Mouse (Mus musculus): ENCODE measurements around the gene Itga7. TPM values are rescaled to one million over a fixed set of nuclear protein-coding genes. Genes with fewer than 3 reads are reported as not detected.
"Not testable (repeated sequence)": the region's sequence is repeated elsewhere in the genome, so short reads cannot be mapped to it uniquely, and the experiment has no call there.

The Itga7 gene
- total RNA-seq, 2 experiments from 2014 or later: 14.2 to 14.9 TPM

DNA sequence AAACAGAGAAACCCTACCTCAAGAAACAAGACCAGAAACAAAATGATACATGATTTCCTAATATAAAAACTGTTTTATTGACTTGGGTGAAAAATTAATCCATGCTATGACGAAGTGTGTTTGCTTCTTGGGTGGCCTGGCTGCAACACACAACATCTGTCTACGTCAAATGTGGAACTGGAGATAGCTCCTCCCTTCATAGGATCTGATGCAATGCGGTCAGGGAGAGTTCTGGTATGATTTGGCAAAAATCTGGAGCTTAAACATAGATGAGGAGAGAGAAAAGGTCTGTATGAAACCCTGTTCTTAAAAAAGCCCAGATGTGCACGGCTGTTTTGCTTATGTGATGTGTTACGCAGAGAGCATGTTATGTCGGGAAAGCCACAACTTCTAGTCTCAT, 32.3 kb downstream of the Itga7 start:
- no peak for DNase-seq (ENCODE audit: extremely low spot score in 1 of 2, low spot score in 2 of 2)
- intact Hi-C loops (cut with DNase I): no loop called here

DNA sequence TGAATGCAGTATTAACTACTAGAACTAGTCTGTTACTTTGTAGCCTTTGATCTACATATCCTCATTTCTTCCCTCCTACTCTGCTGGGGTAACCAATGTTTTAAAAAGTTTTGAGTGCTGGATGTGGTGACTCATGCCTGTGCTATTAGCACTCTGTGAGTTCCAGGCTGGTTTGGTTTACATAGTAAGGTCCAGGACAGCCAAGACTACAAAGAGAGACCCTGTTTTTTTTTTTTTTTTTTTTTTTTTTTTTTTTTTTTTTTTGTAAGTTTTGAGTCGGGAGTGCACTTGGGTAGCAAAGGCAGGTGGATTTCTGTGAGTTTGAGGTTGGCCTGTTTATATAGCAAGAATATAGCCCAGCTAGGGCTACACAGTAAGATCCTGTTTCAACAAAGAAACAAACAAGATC, 34.7 kb downstream of the Itga7 start:
- DNase-seq (ENCODE audit: extremely low spot score in 1 of 2, low spot score in 2 of 2): no peak
- intact Hi-C loops (cut with DNase I): no loop called here

DNA sequence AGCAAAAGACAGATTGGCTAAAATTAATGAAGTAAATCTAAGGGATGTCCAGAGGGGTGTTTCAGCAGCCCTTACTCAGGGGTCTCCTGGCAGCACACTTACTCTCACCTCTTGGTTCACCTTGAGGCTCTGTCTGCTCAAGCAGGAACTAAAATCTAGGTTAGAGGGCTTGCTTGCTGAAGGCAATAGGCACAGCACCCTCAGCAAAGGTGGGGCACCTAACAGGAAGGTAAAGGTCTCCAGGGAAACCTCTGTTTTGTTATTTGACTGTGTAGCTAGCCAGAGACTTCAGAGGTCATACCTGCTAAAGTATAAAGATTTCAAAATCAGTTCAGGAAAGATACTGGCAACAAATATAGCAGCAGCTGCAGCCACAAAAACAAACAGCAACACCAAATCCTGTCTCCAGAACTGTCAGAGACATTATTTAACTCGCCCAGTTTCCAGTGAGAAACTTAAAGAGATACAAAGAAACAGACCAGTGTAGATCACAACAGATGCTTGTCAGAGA, 37.2 kb downstream of the Itga7 start:
- DNase-seq (ENCODE audit: extremely low spot score in 1 of 2, low spot score in 2 of 2): no peak
- intact Hi-C loops (cut with DNase I): loop anchor here (5.0 to 10.0 kb wide), 2 partner anchors 123 to 226 kb away; partner anchors contain the start of genes Dgka and Pym1

DNA sequence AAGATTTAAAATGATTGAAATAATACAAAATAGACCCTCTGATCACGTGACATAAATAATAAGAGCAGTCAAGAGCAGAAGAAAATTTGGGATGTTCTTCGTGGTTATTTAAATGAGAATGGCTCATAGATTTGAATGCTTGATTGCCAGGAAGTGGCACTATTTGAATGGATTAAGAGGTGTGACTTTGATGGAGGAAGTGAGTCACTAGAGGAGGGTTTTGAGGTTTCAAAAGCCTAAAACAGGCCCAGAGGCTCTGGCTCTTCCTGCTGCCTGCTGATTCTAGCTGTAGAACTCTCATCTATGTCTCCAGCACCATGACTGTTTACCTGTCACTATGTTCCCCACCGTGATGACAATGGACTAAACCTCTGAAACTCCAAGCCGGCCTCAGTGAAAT, 39.2 kb downstream of the Itga7 start:
- intact Hi-C loops (cut with DNase I): loop anchor here (5.0 to 10.0 kb wide), 2 partner anchors 126 to 228 kb away; partner anchors contain the start of genes Dgka and Pym1
- DNase-seq (ENCODE audit: extremely low spot score in 1 of 2, low spot score in 2 of 2): no peak

DNA sequence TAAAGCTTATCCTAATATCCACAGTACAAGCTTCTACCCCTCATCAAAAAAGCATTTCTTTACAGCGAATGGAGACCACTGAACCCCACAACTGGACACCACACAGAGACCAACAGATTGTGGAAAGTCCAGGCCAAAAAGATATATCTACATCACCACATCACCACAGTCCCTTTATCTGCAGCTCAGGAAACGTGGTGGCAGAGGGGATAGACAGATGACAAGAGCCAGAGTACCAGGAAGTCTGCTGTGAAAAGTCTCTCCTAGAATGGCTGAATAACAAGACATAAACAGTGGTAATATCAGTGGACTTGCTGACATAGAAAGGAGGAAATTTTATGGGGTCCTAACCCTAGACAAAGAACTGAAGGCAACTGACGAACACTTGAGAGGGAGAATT, 42.8 kb downstream of the Itga7 start:
- no peak for DNase-seq (ENCODE audit: extremely low spot score in 1 of 2, low spot score in 2 of 2)
- intact Hi-C loops (cut with DNase I): loop anchor here (10.0 kb wide), 1 partner anchor 232 kb away; the partner anchor contains the start of genes Dgka and Pym1

DNA sequence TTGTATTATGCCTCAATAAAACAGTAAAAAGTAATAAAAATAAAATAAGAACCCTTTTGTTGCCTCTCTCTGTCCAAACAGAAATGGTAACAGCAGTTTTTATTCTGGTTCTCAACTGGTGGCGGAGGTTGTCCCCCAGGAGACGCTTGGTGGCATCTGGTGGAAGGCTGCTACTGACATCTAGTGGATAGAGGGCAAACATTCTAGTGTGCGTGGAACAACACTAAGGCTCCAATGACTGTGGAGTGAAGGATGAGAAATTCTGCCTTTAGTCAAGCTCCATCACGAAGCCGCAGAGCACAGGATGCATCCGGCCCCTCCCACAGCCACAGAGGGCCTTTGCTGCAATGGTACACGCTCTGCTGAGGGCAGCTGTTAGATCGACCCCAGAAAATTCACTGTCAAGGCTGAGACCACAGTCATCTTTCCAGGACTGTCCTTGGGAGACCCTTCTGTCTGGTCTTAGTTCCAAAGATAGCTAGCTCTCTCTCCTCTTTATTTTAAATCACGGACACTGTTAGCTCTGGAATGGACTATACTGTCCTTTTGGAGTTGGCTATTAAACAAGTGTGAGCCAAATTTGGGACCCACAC, 44.0 kb downstream of the Itga7 start:
- DNase-seq (ENCODE audit: extremely low spot score in 1 of 2, low spot score in 2 of 2): peak; percentile 52 to 56
- intact Hi-C loops (cut with DNase I): loop anchor here (10.0 kb wide), 1 partner anchor 233 kb away; the partner anchor contains the start of genes Dgka and Pym1

DNA sequence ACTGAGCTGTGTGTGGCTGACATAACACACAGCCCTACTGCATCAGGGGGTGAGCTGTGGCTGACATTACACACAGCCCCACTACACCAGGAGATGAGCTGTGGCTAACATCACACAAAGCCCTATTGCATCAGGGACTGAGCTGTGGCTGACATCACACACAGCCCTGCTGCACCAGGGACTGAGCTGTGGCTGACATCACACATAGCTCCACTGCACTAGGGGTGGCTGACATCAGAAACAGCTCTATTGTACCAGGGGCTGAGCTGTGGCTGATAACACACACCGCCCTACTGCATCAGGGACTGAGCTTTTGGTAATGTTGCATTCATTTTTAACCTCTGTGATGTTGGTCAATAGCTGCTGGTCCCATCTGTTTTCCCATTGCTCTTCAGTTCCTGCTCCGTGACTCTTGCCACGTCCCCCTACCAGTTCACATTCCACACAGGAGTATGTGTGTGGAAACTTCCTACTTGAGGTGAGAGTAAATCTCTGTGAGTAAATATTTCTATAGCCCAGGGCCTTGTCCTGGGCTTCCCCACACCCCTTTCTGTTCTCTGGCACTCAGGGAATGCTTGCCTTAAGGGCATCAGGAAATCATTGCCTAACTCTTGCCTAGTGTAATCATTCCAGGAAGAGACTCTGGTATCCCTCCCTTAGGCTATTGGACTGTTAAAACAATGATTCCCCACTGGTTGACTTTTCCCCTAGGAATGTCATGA, 47.2 kb downstream of the Itga7 start:
- DNase-seq (ENCODE audit: extremely low spot score in 1 of 2, low spot score in 2 of 2): no peak
- intact Hi-C loops (cut with DNase I): no loop called here

DNA sequence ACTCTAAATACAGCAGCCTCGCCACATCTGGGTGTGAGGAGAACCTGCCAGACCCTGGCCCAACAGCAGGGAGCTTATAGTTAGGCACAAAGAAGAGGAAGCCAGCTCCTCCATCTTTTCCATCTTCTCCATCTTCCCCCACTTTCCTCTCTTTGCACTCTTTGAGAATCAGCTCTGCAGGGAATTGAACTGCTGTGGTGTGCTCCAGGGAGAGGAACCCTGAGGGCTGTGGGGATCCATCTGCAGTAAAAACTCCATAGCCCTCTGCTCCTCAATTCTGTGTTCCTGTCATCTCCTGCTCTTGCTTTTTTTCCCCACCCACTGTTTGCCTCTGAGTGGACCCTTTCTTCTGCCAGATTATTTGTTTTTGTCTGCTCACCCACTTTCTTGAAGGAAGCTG, 55.5 kb downstream of the Itga7 start, which contains the start of gene Olfr9:
Gene Olfr9 (plus strand): TSS at position 301 of the 400 bp plus-strand sequence.
- DNase-seq (ENCODE audit: extremely low spot score in 1 of 2, low spot score in 2 of 2); intact Hi-C loops (cut with DNase I): not testable (repeated sequence)

DNA sequence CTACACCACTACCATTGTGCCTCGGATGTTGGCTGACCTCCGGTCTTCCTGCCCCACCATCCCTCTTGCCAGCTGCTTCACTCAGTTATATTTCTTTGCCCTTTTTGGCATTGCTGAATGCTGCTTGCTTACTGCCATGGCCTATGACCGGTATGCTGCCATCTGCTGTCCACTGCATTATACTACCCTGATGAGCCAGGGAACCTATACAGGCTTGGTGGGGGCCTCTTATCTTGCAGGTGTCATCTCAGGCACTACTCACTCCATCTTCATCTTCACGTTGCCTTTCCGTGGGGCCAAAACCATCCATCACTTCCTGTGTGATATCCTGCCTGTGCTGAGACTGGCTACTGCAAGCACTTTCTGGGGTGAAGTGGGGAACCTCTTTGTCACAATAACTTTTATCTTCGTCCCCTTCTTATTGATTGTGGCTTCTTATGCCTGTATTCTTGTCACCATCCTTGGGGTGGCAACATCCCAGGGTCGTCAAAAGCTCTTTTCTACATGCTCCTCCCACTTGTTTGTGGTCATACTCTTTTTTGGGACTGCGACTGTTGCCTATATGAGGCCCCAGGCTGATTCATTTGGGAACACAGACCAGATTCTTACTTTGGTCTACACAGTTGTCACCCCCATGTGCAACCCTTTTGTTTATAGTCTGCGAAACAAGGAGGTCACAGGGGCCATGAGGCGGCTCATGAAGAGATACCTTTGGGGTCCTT, 56.7 kb downstream of the Itga7 start:
- intact Hi-C loops (cut with DNase I); DNase-seq (ENCODE audit: extremely low spot score in 1 of 2, low spot score in 2 of 2): not testable (repeated sequence)

DNA sequence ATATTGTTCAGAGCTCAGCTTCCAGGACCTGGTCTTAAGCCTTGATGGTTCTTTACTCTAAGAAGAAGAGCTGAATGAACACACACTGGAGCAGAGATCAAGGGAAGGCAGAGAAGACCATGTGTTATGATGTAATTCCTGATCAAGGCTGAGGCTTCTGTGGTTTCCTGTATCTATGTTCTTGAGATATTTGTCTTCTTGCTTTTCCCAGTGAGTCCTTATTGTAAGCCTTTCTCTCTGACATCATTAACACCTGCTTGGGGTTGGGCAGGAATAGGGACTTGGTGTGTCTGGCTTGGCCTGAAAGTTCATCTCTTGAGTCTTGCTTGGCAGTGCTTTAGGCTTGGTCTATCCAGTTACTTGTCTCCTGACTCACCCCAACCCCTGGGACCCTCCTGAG, 57.4 kb downstream of the Itga7 start:
- DNase-seq (ENCODE audit: extremely low spot score in 1 of 2, low spot score in 2 of 2): no peak
- intact Hi-C loops (cut with DNase I): no loop called here

DNA sequence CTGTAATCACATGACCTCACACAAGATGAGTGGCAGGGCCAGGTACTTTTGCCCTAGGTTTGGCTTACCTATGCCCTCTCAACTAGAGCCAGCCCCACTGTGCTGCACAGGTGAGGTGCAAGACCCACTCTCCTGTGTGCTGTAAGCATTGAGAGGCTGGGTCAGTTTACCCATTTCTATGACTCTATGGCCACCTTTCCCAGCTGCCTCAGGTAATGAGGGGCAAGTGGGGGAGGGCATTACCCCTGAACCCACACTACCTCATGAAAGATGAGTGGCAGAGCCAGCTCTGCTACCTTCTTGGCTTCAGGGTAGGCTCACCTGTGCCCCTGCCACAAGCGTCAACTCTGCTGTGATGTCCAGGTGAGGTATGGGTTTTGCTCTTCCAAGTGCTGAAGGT, 62.2 kb downstream of the Itga7 start:
- DNase-seq (ENCODE audit: extremely low spot score in 1 of 2, low spot score in 2 of 2): no peak
- intact Hi-C loops (cut with DNase I): no loop called here

DNA sequence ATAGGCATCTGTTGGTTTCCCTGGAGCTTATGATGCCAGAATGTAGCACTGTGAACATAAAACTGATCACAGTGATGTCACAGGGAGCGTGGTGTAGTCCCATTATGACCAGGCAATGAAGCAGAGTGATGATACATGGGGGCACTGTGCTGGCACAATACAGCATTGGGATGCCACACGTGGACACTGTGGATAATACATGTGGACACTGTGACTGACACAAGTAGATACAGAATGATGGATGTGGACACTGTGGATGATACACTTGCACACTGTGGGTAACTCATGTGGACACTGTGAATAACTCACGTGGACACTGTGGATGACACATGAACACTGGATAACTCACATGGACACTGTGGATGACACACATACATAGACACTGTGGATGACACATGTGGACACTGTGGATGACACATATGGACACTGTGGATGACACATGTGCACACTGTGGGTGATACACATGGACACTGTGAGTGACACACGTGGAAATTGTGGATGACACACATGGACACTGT, 63.0 kb downstream of the Itga7 start:
- no peak for DNase-seq (ENCODE audit: extremely low spot score in 1 of 2, low spot score in 2 of 2)
- intact Hi-C loops (cut with DNase I): no loop called here

DNA sequence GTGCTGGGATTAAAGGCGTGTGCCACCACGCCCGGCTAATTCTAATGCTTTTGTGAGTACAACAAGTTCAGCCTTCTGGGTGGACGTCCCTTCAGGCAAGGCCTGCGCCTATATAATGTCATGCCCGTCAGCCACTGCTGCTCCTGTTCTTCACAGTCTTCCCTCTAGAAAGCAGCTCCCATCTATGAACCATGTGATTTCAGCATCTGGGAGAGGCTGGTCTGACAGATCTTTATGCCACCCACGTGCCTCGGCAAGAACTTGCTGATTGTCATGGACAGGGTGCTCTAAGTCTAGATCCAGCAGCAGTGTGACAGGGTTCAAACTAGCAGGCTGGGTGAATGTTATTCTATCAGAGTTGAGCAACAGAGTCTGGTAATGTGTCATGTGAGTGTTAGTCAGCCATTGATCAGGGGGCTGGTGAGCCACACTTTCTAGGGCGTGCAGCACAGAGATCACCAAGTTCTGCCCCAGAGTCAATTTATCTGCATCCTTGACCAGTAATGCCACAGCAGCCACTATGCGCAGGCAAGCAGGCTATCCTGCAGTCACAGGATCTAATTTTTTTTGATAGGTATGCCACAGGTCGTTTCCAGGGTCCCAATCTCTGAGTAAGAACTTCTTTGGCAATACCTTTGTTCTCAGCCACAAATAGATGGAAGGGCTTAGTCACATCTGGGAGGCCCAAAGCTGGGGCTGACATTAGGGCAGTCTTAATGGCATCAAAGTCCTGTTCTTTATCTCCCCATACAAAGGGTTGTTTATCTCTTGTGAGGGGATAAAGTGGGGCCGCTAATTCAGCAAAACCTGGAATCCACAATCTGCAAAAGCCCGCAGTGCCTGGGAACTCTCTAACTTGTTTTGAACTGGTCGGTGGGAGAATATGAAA, 70.7 kb downstream of the Itga7 start:
- no peak for DNase-seq (ENCODE audit: extremely low spot score in 1 of 2, low spot score in 2 of 2)
- intact Hi-C loops (cut with DNase I): no loop called here

Other genes starting within 250 kb of the Itga7 start
- gene Rab5b, start 237.6 kb upstream of the Itga7 start, total RNA-seq (2021): 100 to 1,000 TPM; 120 to 121 TPM
- gene Pmel, start 229.6 kb upstream of the Itga7 start, total RNA-seq (2021): under 1 TPM; 0.51 to 0.63 TPM
- gene Cdk2, start 228.8 kb upstream of the Itga7 start, total RNA-seq (2021): 1 to 10 TPM; 4.3 to 4.7 TPM
- 1 to 10 TPM; 5.7 to 5.8 TPM for gene Dgka, start 189.0 kb upstream of the Itga7 start, total RNA-seq (2021)
- 10 to 100 TPM; 34.3 to 34.6 TPM for gene Pym1, start 185.9 kb upstream of the Itga7 start, total RNA-seq (2021)
- under 1 TPM; 0.49 to 0.59 TPM for gene Mmp19, start 142.9 kb upstream of the Itga7 start, total RNA-seq (2021)
- 10 to 100 TPM; 61.9 to 63.1 TPM for gene Dnajc14, start 129.8 kb upstream of the Itga7 start, total RNA-seq (2021)
- gene Tmem198b, start 129.4 kb upstream of the Itga7 start, total RNA-seq (2021): 10 to 100 TPM; 12.2 to 12.5 TPM
- 10 to 100 TPM; 37.4 to 42.2 TPM for gene Sarnp, start 116.5 kb upstream of the Itga7 start, total RNA-seq (2021)
- 1 to 10 TPM; 4.4 to 6.7 TPM for gene Ormdl2, start 112.2 kb upstream of the Itga7 start, total RNA-seq (2021)
- 10 to 100 TPM; 13.2 to 16.2 TPM for gene Gdf11, start 42.1 kb upstream of the Itga7 start, total RNA-seq (2021)
- 10 to 100 TPM; 63.0 to 66.0 TPM for gene Cd63, start 32.8 kb upstream of the Itga7 start, total RNA-seq (2021)
- 1 to 10 TPM; 5.5 to 6.1 TPM for gene Rdh5, start 10.9 kb upstream of the Itga7 start, total RNA-seq (2021)
- gene Bloc1s1, start 9.8 kb upstream of the Itga7 start, total RNA-seq (2021): 10 to 100 TPM; 84.3 to 85.3 TPM
- not detected for gene Mettl7b, start 27.2 kb downstream of the Itga7 start, total RNA-seq (2021)
- not detected for gene Olfr9, start 55.6 kb downstream of the Itga7 start, total RNA-seq (2021)
- gene Olfr763, start 77.0 kb downstream of the Itga7 start, total RNA-seq (2021): not detected
- not detected for gene Olfr764-ps1, start 106.1 kb downstream of the Itga7 start, total RNA-seq (2021)
- not detected for gene Olfr765, start 116.2 kb downstream of the Itga7 start, total RNA-seq (2021)
- gene Olfr766-ps1, start 135.2 kb downstream of the Itga7 start, total RNA-seq (2021): not detected
- not detected for gene Olfr767, start 149.1 kb downstream of the Itga7 start, total RNA-seq (2021)
- gene Olfr768, start 165.6 kb downstream of the Itga7 start, total RNA-seq (2021): not detected
- gene Olfr769, start 184.0 kb downstream of the Itga7 start, total RNA-seq (2021): not detected
- gene Olfr770, start 205.2 kb downstream of the Itga7 start, total RNA-seq (2021): not detected
- not detected for gene Olfr771, start 230.9 kb downstream of the Itga7 start, total RNA-seq (2021)
- gene Olfr772, start 244.1 kb downstream of the Itga7 start, total RNA-seq (2021): not detected